Mouse (Mus musculus) adrenal gland, postnatal 14 days (tissue): ENCODE data around the gene Ntn5. TPM values are rescaled to one million over a fixed set of nuclear protein-coding genes. Genes with fewer than 3 reads are reported as not detected.

Experiments used
- DNase-seq: peaks from one replicate; pipeline ENCODE4 v3.0.0; 2021; ENCODE audit warnings: mixed read lengths
- total RNA-seq: library from RNA; stranded (reverse); gene quantifications from 2 replicates; pipeline ENCODE4 v1.2.3, GENCODE M21; 2021

Gene Ntn5
- total RNA-seq, 1 experiment from 2014 or later, result not detected

GRCm38 (mm10) chr7:45725713-45726112, 41.9 kb downstream of the Ntn5 start, which contains the start of gene Spaca4:
Spaca4 (minus strand) TSS chr7:45725813.
- DNase-seq, result peak; percentile 8

GRCm38 (mm10) chr7:45726419-45726818, 42.6 kb downstream of the Ntn5 start:
- DNase-seq, result peak; percentile 62

- DNase-seq, result no peak
Observed at GRCm38 (mm10) chr7:45727625-45728024, 43.8 kb downstream of the Ntn5 start.

- peak; percentile 86 for DNase-seq
Observed at GRCm38 (mm10) chr7:45730727-45731431, 47.1 kb downstream of the Ntn5 start.

- DNase-seq, result peak; percentile 11
Observed at GRCm38 (mm10) chr7:45733477-45733876, 49.7 kb downstream of the Ntn5 start.

- peak; percentile 90 for DNase-seq
Observed at GRCm38 (mm10) chr7:45739162-45739763, 55.4 kb downstream of the Ntn5 start.

GRCm38 (mm10) chr7:45739820-45740219, 56.0 kb downstream of the Ntn5 start:
- no peak for DNase-seq

- DNase-seq, result no peak
Observed at GRCm38 (mm10) chr7:45741308-45741707, 57.5 kb downstream of the Ntn5 start.

- DNase-seq, result peak; percentile 13
Observed at GRCm38 (mm10) chr7:45741777-45742176, 58.0 kb downstream of the Ntn5 start.

- DNase-seq, result peak; percentile 71
Observed at GRCm38 (mm10) chr7:45742338-45742737, 58.5 kb downstream of the Ntn5 start.

Other genes with a start within 250 kb of the Ntn5 start
- 55.4 and 62.8 TPM in 2 replicates for gene Gys1, start 249.2 kb upstream of the Ntn5 start, total RNA-seq
- gene Ruvbl2, start 245.9 kb upstream of the Ntn5 start, total RNA-seq, result 55.5 and 62.8 TPM in 2 replicates
- 638 and 688 TPM in 2 replicates for gene Ftl1, start 224.1 kb upstream of the Ntn5 start, total RNA-seq
- 54.4 and 60.0 TPM in 2 replicates for gene Bax, start 217.1 kb upstream of the Ntn5 start, total RNA-seq
- gene Tulp2, start 202.1 kb upstream of the Ntn5 start, total RNA-seq, result 0.49 and 1.1 TPM in 2 replicates
- 24.6 and 31.2 TPM in 2 replicates for gene Gm45808, start 197.2 kb upstream of the Ntn5 start, total RNA-seq
- 46.8 and 54.1 TPM in 2 replicates for gene Dhdh, start 195.2 kb upstream of the Ntn5 start, total RNA-seq
- 199 and 204 TPM in 2 replicates for gene Nucb1, start 173.6 kb upstream of the Ntn5 start, total RNA-seq
- 37.3 and 55.7 TPM in 2 replicates for gene Ppp1r15a, start 157.8 kb upstream of the Ntn5 start, total RNA-seq
- gene Plekha4, start 157.7 kb upstream of the Ntn5 start, total RNA-seq, result 3.8 and 6.5 TPM in 2 replicates
- gene Hsd17b14, start 129.1 kb upstream of the Ntn5 start, total RNA-seq, result 0.67 and 1.2 TPM in 2 replicates
- 149 and 151 TPM in 2 replicates for gene Bcat2, start 113.9 kb upstream of the Ntn5 start, total RNA-seq
- gene Fgf21, start 68.5 kb upstream of the Ntn5 start, total RNA-seq, result 0.37 TPM in 1 of 2 replicates, not detected in the other
- gene Fut1, start 66.7 kb upstream of the Ntn5 start, total RNA-seq, result 0.11 TPM in 1 of 2 replicates, not detected in the other
- gene Izumo1, start 62.2 kb upstream of the Ntn5 start, total RNA-seq, result 0.56 and 0.82 TPM in 2 replicates
- gene Rasip1, start 56.5 kb upstream of the Ntn5 start, total RNA-seq, result 33.0 and 35.4 TPM in 2 replicates
- gene Mamstr, start 44.0 kb upstream of the Ntn5 start, total RNA-seq, result 4.9 and 8.5 TPM in 2 replicates
- 0.11 TPM in 1 of 2 replicates, not detected in the other for gene Fut2, start 17.6 kb upstream of the Ntn5 start, total RNA-seq
- gene Sec1, start 10.4 kb downstream of the Ntn5 start, total RNA-seq, result 0.22 and 0.41 TPM in 2 replicates
- gene Car11, start 15.8 kb downstream of the Ntn5 start, total RNA-seq, result 10.5 and 16.9 TPM in 2 replicates
- gene Dbp, start 21.1 kb downstream of the Ntn5 start, total RNA-seq, result 31.2 and 46.3 TPM in 2 replicates
- 927 and 1,052 TPM in 2 replicates for gene Rpl18, start 31.4 kb downstream of the Ntn5 start, total RNA-seq
- gene Sphk2, start 34.0 kb downstream of the Ntn5 start, total RNA-seq, result 32.3 and 34.4 TPM in 2 replicates
- 0.45 and 0.74 TPM in 2 replicates for gene Fam83e, start 37.2 kb downstream of the Ntn5 start, total RNA-seq
- gene Spaca4, start 41.8 kb downstream of the Ntn5 start, total RNA-seq, result not detected in 2 replicates
- 7.5 and 9.9 TPM in 2 replicates for gene Lmtk3, start 99.7 kb downstream of the Ntn5 start, total RNA-seq
- gene Sult2b1, start 100.6 kb downstream of the Ntn5 start, total RNA-seq, result 0.52 and 1.0 TPM in 2 replicates
- 97.5 and 114 TPM in 2 replicates for gene Cyth2, start 130.6 kb downstream of the Ntn5 start, total RNA-seq
- gene Kcnj14, start 140.8 kb downstream of the Ntn5 start, total RNA-seq, result 0.48 and 0.60 TPM in 2 replicates
- gene Grwd1, start 146.9 kb downstream of the Ntn5 start, total RNA-seq, result 28.0 and 29.9 TPM in 2 replicates
- gene Kdelr1, start 188.8 kb downstream of the Ntn5 start, total RNA-seq, result 123 and 135 TPM in 2 replicates
- 0.93 and 1.2 TPM in 2 replicates for gene Grin2d, start 194.4 kb downstream of the Ntn5 start, total RNA-seq
- gene Syngr4, start 212.7 kb downstream of the Ntn5 start, total RNA-seq, result 0.59 TPM in 1 of 2 replicates, not detected in the other
- gene Tmem143, start 212.9 kb downstream of the Ntn5 start, total RNA-seq, result 80.0 and 80.8 TPM in 2 replicates
- 212 TPM in 2 replicates for gene Emp3, start 237.4 kb downstream of the Ntn5 start, total RNA-seq
- gene Ccdc114, start 240.1 kb downstream of the Ntn5 start, total RNA-seq, result 9.7 and 11.0 TPM in 2 replicates